Mouse (Mus musculus) CH12.LX (cell line): ENCODE data around the gene Lrrc8a. TPM values are rescaled to one million over a fixed set of nuclear protein-coding genes. Genes with fewer than 3 reads are reported as not detected.
A peak's percentile ranks its signal among the peaks of the same experiment; 100 is the strongest.

Source experiments
- DNase-seq: peaks from one replicate; pipeline ENCODE4 v3.0.0-alpha.2; 2013; ENCODE audit errors: extremely low read depth
- H3K27ac ChIP-seq: 2 replicates; pipeline ENCODE4 v1.5.1; 2012; ENCODE audit warnings: low read depth, mild to moderate bottlenecking, control low read depth, moderate library complexity; ENCODE audit not compliant: insufficient read depth
- H3K27me3 ChIP-seq: replicated peaks from 2 replicates; pipeline ENCODE3; 2012; ENCODE audit warnings: inconsistent platforms
- H3K36me3 ChIP-seq, 2 experiments: replicated peaks in 1 of 2; 2 replicates each; pipeline versions ENCODE3 to v1.6.1; 2012; ENCODE audit warnings: inconsistent platforms in 1 of 2, low read length in 1 of 2, mild to moderate bottlenecking in 1 of 2, mixed read lengths in 1 of 2, moderate library complexity in 1 of 2; ENCODE audit not compliant: control insufficient read depth in 1 of 2, insufficient read depth in 1 of 2
- H3K4me1 ChIP-seq, 2 experiments: 2 replicates each; pipeline ENCODE4 v1.6.1; 2012; ENCODE audit warnings: inconsistent platforms in 1 of 2, moderate library complexity in 1 of 2; ENCODE audit not compliant: insufficient read depth in 2 of 2, control insufficient read depth in 1 of 2
- H3K4me2 ChIP-seq: 2 replicates; pipeline ENCODE4 v1.6.1; 2012; ENCODE audit warnings: low read depth, mild to moderate bottlenecking, control low read depth; ENCODE audit not compliant: poor library complexity, insufficient read depth, severe bottlenecking
- H3K4me3 ChIP-seq, 3 experiments: fragments of 150-350 bp in 1 of 3; sonication (generic) in 1 of 3; replicated peaks in 1 of 3; 2 replicates each; pipeline versions ENCODE3 to v1.5.1; 2011 to 2012; ENCODE audit warnings: low read depth in 2 of 3, low read length in 2 of 3, mild to moderate bottlenecking in 2 of 3, moderate library complexity in 2 of 3, control low read depth in 1 of 3, improper control_type of control experiment in 1 of 3, inconsistent platforms in 1 of 3, mixed read lengths in 1 of 3; ENCODE audit not compliant: poor library complexity in 1 of 3
- H3K79me2 ChIP-seq: replicated peaks from 2 replicates; pipeline ENCODE4 v1.6.1; 2012; ENCODE audit warnings: mild to moderate bottlenecking, moderate library complexity; ENCODE audit not compliant: control insufficient read depth, poor library complexity, insufficient read depth, severe bottlenecking; ENCODE audit errors: extremely low read depth
- H3K9ac ChIP-seq: 2 replicates; pipeline ENCODE4 v1.6.1; 2012; ENCODE audit warnings: low read depth, mild to moderate bottlenecking, control low read depth, moderate library complexity; ENCODE audit not compliant: insufficient read depth
- H3K9me3 ChIP-seq: replicated peaks from 2 replicates; pipeline ENCODE3; 2012; ENCODE audit warnings: low read length, inconsistent platforms, mixed read lengths
- BHLHE40 ChIP-seq: IDR thresholded peaks from 2 replicates; pipeline ENCODE4 v1.6.1; 2011; ENCODE audit warnings: mild to moderate bottlenecking, low read depth, low read length, improper control_type of control experiment
- CHD1 ChIP-seq: IDR thresholded peaks from 2 replicates; pipeline ENCODE4 v1.6.1; 2012; ENCODE audit warnings: low read depth, low read length, improper control_type of control experiment, inconsistent platforms
- CHD2 ChIP-seq: IDR thresholded peaks from 2 replicates; pipeline ENCODE4 v1.6.1; 2011; ENCODE audit warnings: low read length, improper control_type of control experiment
- CTCF ChIP-seq, 2 experiments: IDR thresholded peaks in 1 of 2; conservative IDR thresholded peaks in 1 of 2; 2 replicates each; pipeline ENCODE4 v1.5.1; 2011 to 2012; ENCODE audit warnings: low read depth in 2 of 2, low read length in 2 of 2, improper control_type of control experiment in 1 of 2, inconsistent platforms in 1 of 2, mild to moderate bottlenecking in 1 of 2, moderate library complexity in 1 of 2
- E2F4 ChIP-seq: IDR thresholded peaks from 2 replicates; pipeline ENCODE4 v1.6.1; 2011; ENCODE audit warnings: low read depth, low read length, improper control_type of control experiment; ENCODE audit not compliant: insufficient replicate concordance
- ELF1 ChIP-seq: IDR thresholded peaks from 2 replicates; pipeline ENCODE4 v1.6.1; 2014; ENCODE audit warnings: low read depth, mild to moderate bottlenecking, inconsistent platforms, low read length, improper control_type of control experiment
- EP300 ChIP-seq: IDR thresholded peaks from 2 replicates; pipeline ENCODE4 v1.6.1; 2011; ENCODE audit warnings: low read length, improper control_type of control experiment
- ETS1 ChIP-seq: conservative IDR thresholded peaks from 2 replicates; pipeline ENCODE4 v1.6.1; 2012; ENCODE audit warnings: low read depth, mild to moderate bottlenecking, inconsistent platforms, low read length, improper control_type of control experiment, moderate library complexity
- IRF4 ChIP-seq: IDR thresholded peaks from 2 replicates; pipeline ENCODE4 v1.6.1; 2014; ENCODE audit warnings: low read depth, mild to moderate bottlenecking, inconsistent platforms, low read length, improper control_type of control experiment
- JUN ChIP-seq: IDR thresholded peaks from 2 replicates; pipeline ENCODE4 v1.6.1; 2011; ENCODE audit warnings: low read depth, mild to moderate bottlenecking, low read length, improper control_type of control experiment, moderate library complexity; ENCODE audit not compliant: insufficient read depth
- JUND ChIP-seq: conservative IDR thresholded peaks from 2 replicates; pipeline ENCODE4 v1.6.1; 2011; ENCODE audit warnings: low read depth, low read length, improper control_type of control experiment
- KAT2A ChIP-seq: IDR thresholded peaks from 2 replicates; pipeline ENCODE4 v1.6.1; 2012; ENCODE audit warnings: low read length, improper control_type of control experiment, inconsistent platforms; ENCODE audit not compliant: insufficient replicate concordance
- MAFK ChIP-seq: IDR thresholded peaks from 2 replicates; pipeline ENCODE4 v1.6.1; 2011; ENCODE audit warnings: low read length, improper control_type of control experiment; ENCODE audit not compliant: insufficient replicate concordance
- MAX ChIP-seq: IDR thresholded peaks from 2 replicates; pipeline ENCODE4 v1.6.1; 2011; ENCODE audit warnings: low read length, improper control_type of control experiment
- MEF2A ChIP-seq: IDR thresholded peaks from 2 replicates; pipeline ENCODE4 v1.6.1; 2014; ENCODE audit warnings: low read depth, mild to moderate bottlenecking, inconsistent platforms, low read length, improper control_type of control experiment, borderline replicate concordance
- MXI1 ChIP-seq: IDR thresholded peaks from 2 replicates; pipeline ENCODE4 v1.6.1; 2011; ENCODE audit warnings: mild to moderate bottlenecking, low read depth, low read length, improper control_type of control experiment
- MYC ChIP-seq: IDR thresholded peaks from 2 replicates; pipeline ENCODE4 v1.6.1; 2011; ENCODE audit warnings: low read depth, mild to moderate bottlenecking, improper control_type of control experiment, low read length
- NELFE ChIP-seq: IDR thresholded peaks from 2 replicates; pipeline ENCODE4 v1.6.1; 2011; ENCODE audit warnings: low read depth, low read length, improper control_type of control experiment
- PAX5 ChIP-seq: IDR thresholded peaks from 2 replicates; pipeline ENCODE4 v1.6.1; 2012; ENCODE audit warnings: low read length, inconsistent platforms, mixed read lengths
- POLR2A ChIP-seq: IDR thresholded peaks from 2 replicates; pipeline ENCODE4 v1.6.1; 2011; ENCODE audit warnings: low read depth, mild to moderate bottlenecking, improper control_type of control experiment, low read length
- POLR2AphosphoS2 ChIP-seq: IDR thresholded peaks from 2 replicates; pipeline ENCODE4 v1.6.1; 2011; ENCODE audit warnings: low read depth, low read length, improper control_type of control experiment
- RAD21 ChIP-seq: IDR thresholded peaks from 2 replicates; pipeline ENCODE4 v1.6.1; 2011; ENCODE audit warnings: low read depth, mild to moderate bottlenecking, low read length, improper control_type of control experiment, moderate library complexity
- RCOR1 ChIP-seq: conservative IDR thresholded peaks from 2 replicates; pipeline ENCODE4 v1.6.1; 2012; ENCODE audit warnings: low read depth, mild to moderate bottlenecking, inconsistent platforms, low read length, improper control_type of control experiment
- SMC3 ChIP-seq: IDR thresholded peaks from 2 replicates; pipeline ENCODE4 v1.6.1; 2011; ENCODE audit warnings: low read depth, low read length, improper control_type of control experiment
- TBP ChIP-seq: conservative IDR thresholded peaks from 2 replicates; pipeline ENCODE4 v1.6.1; 2011; ENCODE audit warnings: low read depth, low read length, improper control_type of control experiment
- TCF12 ChIP-seq: IDR thresholded peaks from 2 replicates; pipeline ENCODE4 v1.6.1; 2014; ENCODE audit warnings: low read depth, mild to moderate bottlenecking, inconsistent platforms, low read length, improper control_type of control experiment
- UBTF ChIP-seq: IDR thresholded peaks from 2 replicates; pipeline ENCODE4 v1.6.1; 2012; ENCODE audit warnings: low read depth, mild to moderate bottlenecking, inconsistent platforms, low read length, improper control_type of control experiment, moderate library complexity
- USF2 ChIP-seq: conservative IDR thresholded peaks from 2 replicates; pipeline ENCODE4 v1.6.1; 2011; ENCODE audit warnings: low read depth, low read length, improper control_type of control experiment
- ZC3H11A ChIP-seq: IDR thresholded peaks from 2 replicates; pipeline ENCODE4 v1.6.1; 2012; ENCODE audit warnings: low read depth, mild to moderate bottlenecking, inconsistent platforms, low read length, improper control_type of control experiment
- ZMIZ1 ChIP-seq: IDR thresholded peaks from 2 replicates; pipeline ENCODE4 v1.6.1; 2012; ENCODE audit warnings: low read depth, mild to moderate bottlenecking, inconsistent platforms, low read length, improper control_type of control experiment
- dilution Hi-C: fragments of 300-500 bp; cut with MboI; formaldehyde crosslinking; loops from 2 replicates; pipeline ENCODE4 v1.14.3; 2020; ENCODE audit warnings: low sequenced_read_pairs; ENCODE audit not compliant: extremely low pct_unique_long_range_greater_than_20kb, extremely low pct_ligation_motif_present
- in situ Hi-C: fragments of 300-500 bp; cut with MboI; formaldehyde crosslinking; loops from 3 replicates; pipeline ENCODE4 v1.14.3; 2019; ENCODE audit warnings: low sequenced_read_pairs, low pct_ligation_motif_present, low pct_unique_long_range_greater_than_20kb, mixed read lengths
- polyA plus RNA-seq: library from polyadenylated mRNA; unstranded; fragments of >175 nt; gene quantifications from 2 replicates; pipeline ENCODE4 v1.2.1, GENCODE M21; 2012; ENCODE audit warnings: low read depth; ENCODE audit not compliant: insufficient read length
- total RNA-seq, 2 experiments: library from RNA; depleted of rRNA; stranded (reverse); fragments of 300-350 nt in 1 of 2; fragments of >200 nt in 1 of 2; gene quantifications; 2 replicates each; pipeline ENCODE4 v1.2.3; 2012 to 2014

Lrrc8a gene
- total and polyA plus RNA-seq, 3 experiments: 1.4 to 2.8 (median 1.8) TPM

DNA sequence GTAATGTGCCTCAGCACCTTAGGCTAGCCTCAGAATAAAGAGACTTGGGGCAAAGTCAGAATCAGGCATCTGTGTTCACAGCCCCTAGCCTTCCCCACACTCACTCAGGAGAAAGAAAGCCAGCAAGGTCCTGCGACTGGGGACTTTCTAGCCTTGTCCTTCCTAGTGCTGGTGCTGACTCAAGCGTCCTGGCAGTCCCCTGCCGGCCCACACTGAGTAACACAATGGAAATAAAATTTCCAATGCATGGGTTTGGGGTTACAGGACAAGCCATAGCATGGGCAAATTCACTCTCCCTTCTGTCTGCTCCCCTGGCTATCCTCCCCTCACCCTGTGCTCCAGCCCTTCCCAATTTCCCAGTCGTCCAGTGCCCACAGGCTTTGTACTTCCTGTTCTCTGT, 30.9 kb downstream of the Lrrc8a start:
- peaks cover 5 to 43% of the 10 kb centered on the region in 2 experiments for H3K36me3 ChIP-seq
- peak; percentile 17 for DNase-seq
- no peaks in the 10 kb centered on the region for H3K79me2 ChIP-seq
- no peak overlapping the region for H3K9ac ChIP-seq
- H3K27ac ChIP-seq: peak overlapping the region; percentile 30; the same call in 1 of the 2 replicates
- TF ChIP-seq MYC: no peak
- no peak for TF ChIP-seq POLR2AphosphoS2
- TF ChIP-seq ZMIZ1: no peak
- peak; percentile 32 for TF ChIP-seq SMC3
- TF ChIP-seq MEF2A: 0 out of 2 replicates have a peak, but pooled peaks have one; percentile 6
- no peak for TF ChIP-seq RCOR1
- TF ChIP-seq CTCF (conservative IDR thresholded peaks at IDR 0.05 in 1 of 2, IDR thresholded peaks at IDR 0.05 in 1 of 2; ENCODE audit: low read depth in 2 of 2, low read length in 2 of 2): peak in 1 of 2 experiments; percentile 30; a peak in 1 of 4 replicates
- TF ChIP-seq JUN: no peak
- TF ChIP-seq MAFK: no peak
- TF ChIP-seq E2F4: no peak
- TF ChIP-seq NELFE: no peak
- 0 out of 2 replicates have a peak, but pooled peaks have one; percentile 23 for TF ChIP-seq TCF12
- TF ChIP-seq MXI1: no peak
- peak; percentile 68 for TF ChIP-seq EP300
- no peaks in the 10 kb centered on the region for H3K27me3 ChIP-seq
- in situ Hi-C loops: no loop called here
- peaks cover 31 to 59% of the 10 kb centered on the region in 2 experiments for H3K4me1 ChIP-seq
- H3K4me2 ChIP-seq: no peak overlapping the region
- dilution Hi-C loops: no loop called here
- no peak overlapping the region for H3K4me3 ChIP-seq
- no peaks in the 10 kb centered on the region for H3K9me3 ChIP-seq

DNA sequence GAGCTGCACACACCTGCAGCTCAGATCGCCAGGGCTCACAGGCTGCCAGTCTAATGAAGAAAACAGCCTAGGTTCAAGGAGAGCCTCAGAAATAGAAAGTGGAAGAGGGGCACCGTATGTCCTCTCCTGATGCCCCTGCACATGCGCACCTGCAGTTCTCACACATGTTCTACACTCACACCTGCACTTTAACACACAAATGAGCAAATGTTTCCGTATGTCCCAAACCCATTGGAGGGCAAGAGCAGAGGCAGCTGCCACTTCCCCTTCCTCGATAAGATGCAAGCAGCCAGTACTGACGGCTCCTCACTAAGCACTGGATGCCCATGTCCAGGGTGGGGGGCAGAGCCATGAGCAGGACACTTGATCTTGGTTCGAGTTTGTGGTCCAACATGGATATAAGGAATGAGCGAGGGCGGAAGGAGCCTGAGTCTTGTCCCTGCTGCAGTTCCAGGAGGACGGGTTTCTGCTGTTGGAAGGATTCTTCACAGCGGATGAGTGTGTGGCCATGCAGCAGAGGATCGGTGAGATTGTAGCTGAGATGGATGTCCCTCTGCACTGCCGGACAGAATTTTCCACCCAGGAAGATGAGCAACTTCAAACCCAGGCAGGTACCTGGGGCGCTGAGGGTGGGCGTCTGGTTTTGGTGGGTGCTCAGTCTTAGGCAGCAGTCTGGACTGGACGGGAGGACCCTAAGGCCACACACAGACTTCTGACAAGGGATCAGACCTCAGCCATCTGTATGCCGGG, 31.9 kb downstream of the Lrrc8a start:
- dilution Hi-C loops (no loop called here), in situ Hi-C loops (no loop called here)
- H3K36me3 ChIP-seq: peaks cover 3 to 35% of the 10 kb centered on the region in 2 experiments
- TF ChIP-seq IRF4: no peak
- no peak for TF ChIP-seq NELFE
- peak; percentile 79 for TF ChIP-seq BHLHE40
- no peak for TF ChIP-seq CTCF (conservative IDR thresholded peaks at IDR 0.05 in 1 of 2, IDR thresholded peaks at IDR 0.05 in 1 of 2; ENCODE audit: low read depth in 2 of 2, low read length in 2 of 2)
- no peak for TF ChIP-seq MXI1
- no peak for TF ChIP-seq TBP
- no peak for TF ChIP-seq E2F4
- TF ChIP-seq PAX5: no peak
- TF ChIP-seq POLR2AphosphoS2: no peak
- no peak for TF ChIP-seq CHD2
- no peak for TF ChIP-seq SMC3
- TF ChIP-seq JUN: no peak
- peak; percentile 53 for TF ChIP-seq ETS1
- no peak for TF ChIP-seq KAT2A
- no peak for TF ChIP-seq JUND
- no peak for TF ChIP-seq CHD1
- TF ChIP-seq MAX: no peak
- no peak for TF ChIP-seq ZMIZ1
- TF ChIP-seq ZC3H11A: no peak
- no peak for TF ChIP-seq UBTF
- no peak for TF ChIP-seq USF2
- TF ChIP-seq POLR2A: no peak
- TF ChIP-seq MAFK: no peak
- no peak for TF ChIP-seq ELF1
- no peak for TF ChIP-seq RCOR1
- TF ChIP-seq MYC: no peak
- TF ChIP-seq TCF12: peak; percentile 76
- TF ChIP-seq RAD21: no peak

More for the DNA sequence above, 31.9 kb downstream of the Lrrc8a start:
- H3K27ac ChIP-seq: no peak overlapping the region
- no peaks in the 10 kb centered on the region for H3K27me3 ChIP-seq
- peak; percentile 42 for DNase-seq
- no peak overlapping the region for H3K9ac ChIP-seq
- H3K4me1 ChIP-seq: peaks cover 31 to 59% of the 10 kb centered on the region in 2 experiments
- H3K4me3 ChIP-seq: no peak overlapping the region
- H3K4me2 ChIP-seq: no peak overlapping the region
- H3K79me2 ChIP-seq: no peaks in the 10 kb centered on the region
- no peaks in the 10 kb centered on the region for H3K9me3 ChIP-seq
